Mouse (Mus musculus) midbrain, postnatal 0 days (tissue): Measurements from ENCODE around the gene Srsf4. TPM values are rescaled to one million over a fixed set of nuclear protein-coding genes. Genes with fewer than 3 reads are reported as not detected.

Experiments
- ATAC-seq: fragments of 200-750 bp; cut with Nextera tagmentation; 2 replicates; pipeline ENCODE4 v1.8.0; 2017; ENCODE audit warnings: moderate number of reproducible peaks, mild to moderate bottlenecking, moderate TSS enrichment, moderate library complexity; ENCODE audit not compliant: low FRiP score
- DNase-seq: peaks from one replicate; pipeline ENCODE4 v3.0.0-alpha.2; 2015; ENCODE audit warnings: low spot score
- H3K27ac ChIP-seq: fragments of 300-500 bp; sonication (generic); 2 replicates; pipeline ENCODE4 v1.5.1; 2014; ENCODE audit warnings: low read depth, mild to moderate bottlenecking, low read length, mixed read lengths
- H3K27me3 ChIP-seq: fragments of 300-500 bp; sonication (generic); 2 replicates; pipeline ENCODE4 v1.6.1; 2014; ENCODE audit warnings: low read length, control low read depth, mixed read lengths; ENCODE audit not compliant: insufficient read depth
- H3K36me3 ChIP-seq: fragments of 300-500 bp; sonication (generic); 2 replicates; pipeline ENCODE4 v1.6.1; 2014; ENCODE audit warnings: low read length, control low read depth, mixed read lengths; ENCODE audit not compliant: insufficient read depth
- H3K4me1 ChIP-seq: fragments of 300-500 bp; sonication (generic); 2 replicates; pipeline ENCODE4 v1.6.1; 2014; ENCODE audit warnings: mild to moderate bottlenecking, control low read depth, antibody characterized with exemption, low read length, mixed read lengths; ENCODE audit not compliant: insufficient read depth
- H3K4me2 ChIP-seq: fragments of 300-500 bp; sonication (generic); 2 replicates; pipeline ENCODE4 v1.6.1; 2014; ENCODE audit warnings: low read depth, mild to moderate bottlenecking, low read length, mixed read lengths; ENCODE audit not compliant: poor library complexity, severe bottlenecking
- H3K4me3 ChIP-seq: fragments of 300-500 bp; sonication (generic); 2 replicates; pipeline ENCODE4 v1.5.1; 2014; ENCODE audit warnings: low read depth, mild to moderate bottlenecking, low read length, moderate library complexity
- H3K9ac ChIP-seq: fragments of 300-500 bp; sonication (generic); replicated peaks from 2 replicates; pipeline ENCODE4 v1.6.1; 2014; ENCODE audit warnings: mild to moderate bottlenecking, low read length, moderate library complexity, mixed read lengths; ENCODE audit not compliant: poor library complexity, severe bottlenecking
- H3K9me3 ChIP-seq: fragments of 300-500 bp; sonication (generic); 2 replicates; pipeline ENCODE4 v1.6.1; 2016; ENCODE audit warnings: low read length, control low read depth
- CTCF ChIP-seq: IDR thresholded peaks from 2 replicates; pipeline ENCODE4 v1.5.1; 2016; ENCODE audit warnings: antibody characterized with exemption, mild to moderate bottlenecking
- WGBS: fragments of 180-500 bp; shearing (Covaris S2); extraction: QIAGEN DNeasy Blood & Tissue Kit; methylation state at CpG from one replicate; pipeline ENCODE4 v1.1.7; 2014; 5-methylcytosine and 5-hydroxymethylcytosine counted together
- polyA plus RNA-seq: library from polyadenylated mRNA; unstranded; fragments of >200 nt; fragmentation: Nextera tagmentation; extraction: Ambion mirVana; gene quantifications from 2 replicates; pipeline ENCODE4 v1.2.1, GENCODE M21; 2015
- total RNA-seq: library from RNA; depleted of rRNA; stranded (reverse); fragments of >200 nt; gene quantifications from 2 replicates; pipeline ENCODE4 v1.2.3, GENCODE M21; 2014

The Srsf4 gene
- total and polyA plus RNA-seq, 2 experiments from 2014 or later = 29.3 to 82.6 TPM

- Histone ChIP-seq H3K4me2 (no peak overlapping the region), H3K4me3 (no peak overlapping the region), H3K36me3 (peaks cover 24% of the 10 kb centered on the region), H3K9me3 (no peaks in the 10 kb centered on the region), H3K27me3 (no peaks in the 10 kb centered on the region), H3K27ac (no peak overlapping the region), H3K9ac (no peak overlapping the region), H3K4me1 (no peaks in the 10 kb centered on the region)
- DNase-seq (peak; percentile 68), ATAC-seq (peak; percentile 31; the same call in 1 of the 2 replicates)
- TF ChIP-seq CTCF = peak; percentile 80
- WGBS = 53% methylated on average over 8 of the region's 8 CpGs
These were observed 31.1 kb downstream of the Srsf4 start for GRCm38 (mm10) chr4:131904478-131904877.

- Histone ChIP-seq H3K4me1 (no peaks in the 10 kb centered on the region), H3K4me2 (no peak overlapping the region), H3K27me3 (no peaks in the 10 kb centered on the region), H3K36me3 (peaks cover 7% of the 10 kb centered on the region), H3K27ac (no peak overlapping the region), H3K4me3 (no peak overlapping the region), H3K9ac (no peak overlapping the region), H3K9me3 (no peaks in the 10 kb centered on the region)
- TF ChIP-seq CTCF = no peak
- no peak for DNase-seq
- no peak for ATAC-seq
- 76% methylated on average over 6 of the region's 6 CpGs for WGBS
These were observed 33.0 kb downstream of the Srsf4 start for GRCm38 (mm10) chr4:131906423-131906822.

DNA sequence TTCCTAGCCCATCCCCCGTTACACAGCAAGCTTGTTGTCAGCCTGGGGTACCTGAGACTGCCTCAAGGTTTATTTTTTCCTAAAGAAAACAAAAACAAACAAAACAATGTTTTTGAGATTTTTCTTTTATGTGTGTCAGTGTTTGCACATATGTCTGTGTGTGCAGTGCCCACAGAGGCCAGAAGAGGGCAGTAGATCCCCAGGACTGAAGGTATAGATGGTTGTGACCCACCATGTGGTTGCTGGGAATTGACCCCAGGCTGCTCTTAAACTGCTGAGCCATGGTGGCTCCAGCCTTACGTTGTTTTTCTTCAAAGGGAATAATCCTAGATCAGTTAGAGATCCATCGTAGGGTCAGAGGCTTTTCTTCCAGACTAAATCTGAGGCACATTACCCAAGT, 34.5 kb downstream of the Srsf4 start:
- TF ChIP-seq CTCF = peak; percentile 56
- no peaks in the 10 kb centered on the region for H3K36me3 ChIP-seq
- H3K4me2 ChIP-seq = no peak overlapping the region
- peaks cover 6% of the 10 kb centered on the region; the same call in 1 of the 2 replicates for H3K27me3 ChIP-seq
- H3K27ac ChIP-seq = no peak overlapping the region
- no peak overlapping the region for H3K9ac ChIP-seq
- H3K4me1 ChIP-seq = no peaks in the 10 kb centered on the region
- no peak overlapping the region for H3K4me3 ChIP-seq
- H3K9me3 ChIP-seq = no peaks in the 10 kb centered on the region
- no peak for ATAC-seq
- no peak for DNase-seq
- 89% methylated on average over 3 of the region's 3 CpGs for WGBS

GRCm38 (mm10) chr4:131910237-131910994, 37.0 kb downstream of the Srsf4 start:
- Histone ChIP-seq H3K27ac (no peak overlapping the region), H3K9me3 (no peaks in the 10 kb centered on the region), H3K36me3 (no peaks in the 10 kb centered on the region), H3K27me3 (peaks cover 12% of the 10 kb centered on the region), H3K9ac (no peak overlapping the region), H3K4me2 (peak overlapping the region; percentile 18; the same call in 1 of the 2 replicates), H3K4me3 (no peak overlapping the region), H3K4me1 (0 out of 2 replicates have a peak, but pooled peaks cover 3% of the 10 kb centered on the region)
- 14% methylated on average over 18 of the region's 21 CpGs for WGBS
- ATAC-seq (no peak), DNase-seq (peak; percentile 49)
- no peak for TF ChIP-seq CTCF

GRCm38 (mm10) chr4:131911521-131911920, 38.1 kb downstream of the Srsf4 start:
- Histone ChIP-seq H3K27me3 (peaks cover 21% of the 10 kb centered on the region), H3K36me3 (no peaks in the 10 kb centered on the region)
- ATAC-seq = no peak

DNA sequence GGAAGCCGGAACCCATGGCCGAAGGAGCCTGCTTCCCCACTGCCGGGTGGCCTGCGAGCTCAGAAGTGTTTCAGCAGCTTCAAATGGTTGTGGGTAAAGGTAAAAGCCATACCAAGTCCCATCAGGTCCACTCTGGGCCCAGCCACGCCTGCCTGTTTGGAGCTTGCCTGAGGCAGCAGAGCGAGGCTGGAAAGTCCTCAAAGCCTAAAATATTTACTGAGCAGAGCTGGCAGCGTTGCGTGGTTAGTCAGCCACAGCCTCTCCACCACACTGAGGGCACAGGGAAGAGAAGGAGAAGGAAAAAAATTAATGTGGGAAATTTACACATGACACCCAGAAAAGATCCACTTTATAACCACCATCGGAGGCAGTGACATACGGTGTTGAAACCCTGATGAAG, 40.1 kb downstream of the Srsf4 start:
- Histone ChIP-seq H3K4me3 (no peak overlapping the region), H3K36me3 (no peaks in the 10 kb centered on the region), H3K27ac (no peak overlapping the region), H3K4me2 (no peak overlapping the region), H3K9me3 (no peaks in the 10 kb centered on the region), H3K4me1 (peaks cover 6% of the 10 kb centered on the region; the same call in 1 of the 2 replicates), H3K27me3 (peaks cover 39% of the 10 kb centered on the region), H3K9ac (no peak overlapping the region)
- ATAC-seq (no peak), DNase-seq (no peak)
- no peak for TF ChIP-seq CTCF
- 60% methylated on average over 10 of the region's 10 CpGs for WGBS

More at GRCm38 (mm10) chr4:131911521-131911920, 38.1 kb downstream of the Srsf4 start:
- no peak overlapping the region for H3K9ac ChIP-seq
- WGBS = 75% methylated on average over 3 of the region's 5 CpGs
- no peaks in the 10 kb centered on the region for H3K9me3 ChIP-seq
- no peak for TF ChIP-seq CTCF
- no peak overlapping the region for H3K4me3 ChIP-seq
- no peak for DNase-seq
- H3K4me1 ChIP-seq = peaks cover 6% of the 10 kb centered on the region; the same call in 1 of the 2 replicates
- no peak overlapping the region for H3K27ac ChIP-seq
- no peak overlapping the region for H3K4me2 ChIP-seq
